Mouse (Mus musculus): ENCODE measurements at regions not wholly inside any gene's neighbourhood (a gene's known extent, or its start where the extent isn't known, plus 50 kb on each side); places are given as distances from the start of the nearest gene placed in this dataset.

DNA sequence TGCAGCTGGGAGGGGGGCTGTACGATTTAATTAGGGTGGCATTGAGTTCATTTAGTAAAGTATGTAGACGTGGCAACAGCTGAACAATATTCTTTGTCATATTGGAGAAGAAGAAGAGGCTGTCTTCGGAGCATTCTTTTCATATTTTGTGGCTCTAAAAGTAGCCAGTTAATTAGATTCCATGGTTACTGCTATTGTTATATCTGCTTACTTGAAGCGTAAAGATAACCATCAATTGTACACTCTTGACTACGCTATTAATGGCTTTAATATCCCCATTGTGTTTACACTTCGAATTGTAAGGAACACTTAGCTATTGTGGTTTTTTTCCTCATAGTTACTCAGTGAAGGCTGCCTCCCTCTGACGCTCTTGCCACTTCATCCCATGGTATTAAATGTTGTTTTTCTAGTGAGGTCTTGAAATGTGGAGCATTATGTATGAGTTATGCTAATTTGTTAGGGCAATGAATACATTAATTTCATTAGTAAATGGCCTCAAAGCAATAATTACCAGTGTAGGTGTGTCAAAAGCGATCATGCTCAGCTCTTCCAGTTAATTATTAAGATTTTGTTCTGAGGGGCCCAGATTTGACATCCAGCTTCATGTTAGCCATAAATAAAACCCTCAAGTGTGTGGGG, 415.0 kb downstream of the Lmo4 start:
- Histone ChIP-seq H3K27me3 (ENCODE audit: control insufficient read depth, insufficient read depth, low read depth, low read length) (no peaks in the 10 kb centered on the region), H3K36me3 (ENCODE audit: control insufficient read depth, insufficient read depth, low read length) (no peaks in the 10 kb centered on the region), H3K9ac (ENCODE audit: low read depth, low read length) (no peak overlapping the region), H3K9me3 (replicated peaks; ENCODE audit: control insufficient read depth, low read length, poor library complexity, severe bottlenecking) (no peaks in the 10 kb centered on the region), H3K4me3 (ENCODE audit: low read depth, low read length) (no peak overlapping the region), H3K4me2 (ENCODE audit: low read length) (no peak overlapping the region), H3K27ac (ENCODE audit: low read length) (no peak overlapping the region), H3K4me1 (ENCODE audit: control insufficient read depth, insufficient read depth, low read length) (peaks cover 2% of the 10 kb centered on the region; the same call in 1 of the 2 replicates)
- 36% methylated on average over 8 of the region's 8 CpGs for WGBS
- ATAC-seq = peak; percentile 62; the same call in 1 of the 2 replicates

GRCm38 (mm10) chr3:143786889-143787288, 418.1 kb downstream of the Lmo4 start:
- H3K4me1 ChIP-seq (ENCODE audit: control insufficient read depth, insufficient read depth, low read length) = peaks cover 2% of the 10 kb centered on the region; the same call in 1 of the 2 replicates
- ATAC-seq = no peak
- no peak overlapping the region for H3K9ac ChIP-seq (ENCODE audit: low read depth, low read length)
- WGBS = 96% methylated on average over 8 of the region's 8 CpGs
- H3K4me3 ChIP-seq (ENCODE audit: low read depth, low read length) = no peak overlapping the region
- no peaks in the 10 kb centered on the region for H3K36me3 ChIP-seq (ENCODE audit: control insufficient read depth, insufficient read depth, low read length)
- no peaks in the 10 kb centered on the region for H3K27me3 ChIP-seq (ENCODE audit: control insufficient read depth, insufficient read depth, low read depth, low read length)
- H3K4me2 ChIP-seq (ENCODE audit: low read length) = no peak overlapping the region
- H3K9me3 ChIP-seq (replicated peaks; ENCODE audit: control insufficient read depth, low read length, poor library complexity, severe bottlenecking) = no peaks in the 10 kb centered on the region
- no peak overlapping the region for H3K27ac ChIP-seq (ENCODE audit: low read length)

DNA sequence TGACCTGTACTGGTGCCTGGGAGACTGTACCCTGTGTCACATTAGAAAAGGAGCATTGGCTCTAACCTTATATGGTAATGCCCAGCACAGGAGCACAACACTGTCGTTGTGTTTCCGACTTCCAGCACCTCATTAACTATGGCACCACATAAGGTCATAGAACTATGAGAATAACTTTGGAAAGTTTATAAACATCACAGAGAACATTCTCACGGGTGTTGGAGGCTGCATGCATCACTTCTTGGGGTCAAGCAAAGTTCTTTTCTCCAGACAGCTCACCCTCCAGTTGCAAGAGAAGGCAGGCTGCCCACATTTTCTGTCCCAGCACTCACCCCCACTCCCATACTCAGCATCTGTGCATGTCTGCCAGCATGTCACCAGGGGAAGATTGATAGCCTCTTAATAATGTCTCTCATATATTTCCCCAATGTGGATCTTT, 420.6 kb downstream of the Lmo4 start:
- Histone ChIP-seq H3K27me3 (ENCODE audit: control insufficient read depth, insufficient read depth, low read depth, low read length) (no peaks in the 10 kb centered on the region), H3K27ac (ENCODE audit: low read length) (no peak overlapping the region), H3K9me3 (replicated peaks; ENCODE audit: control insufficient read depth, low read length, poor library complexity, severe bottlenecking) (no peaks in the 10 kb centered on the region), H3K36me3 (ENCODE audit: control insufficient read depth, insufficient read depth, low read length) (no peaks in the 10 kb centered on the region), H3K4me3 (ENCODE audit: low read depth, low read length) (no peak overlapping the region), H3K4me1 (ENCODE audit: control insufficient read depth, insufficient read depth, low read length) (no peaks in the 10 kb centered on the region), H3K9ac (ENCODE audit: low read depth, low read length) (no peak overlapping the region), H3K4me2 (ENCODE audit: low read length) (no peak overlapping the region)
- ATAC-seq = no peak
- 91% methylated on average over 3 of the region's 3 CpGs for WGBS

DNA sequence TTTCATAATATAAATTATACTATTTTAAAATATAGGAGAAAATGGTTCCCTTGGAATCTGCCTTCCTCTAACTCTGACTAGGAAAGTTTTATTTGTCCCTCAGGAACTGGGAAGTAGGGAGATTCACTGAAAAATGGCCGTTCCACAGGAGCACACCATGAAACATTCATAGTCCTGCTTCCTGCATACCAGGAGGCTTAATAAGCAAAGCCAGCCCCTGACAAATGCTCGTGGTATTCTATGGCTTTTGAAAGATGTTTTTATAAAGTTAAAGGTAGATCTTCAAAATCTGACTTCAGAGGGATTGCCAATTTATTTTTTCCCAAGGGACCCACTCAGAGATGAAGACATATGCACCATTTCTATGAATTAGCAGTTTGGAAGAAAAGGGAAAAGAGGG, 426.9 kb downstream of the Lmo4 start:
- 70% methylated on average over 2 of the region's 2 CpGs for WGBS
- no peaks in the 10 kb centered on the region for H3K4me1 ChIP-seq (ENCODE audit: control insufficient read depth, insufficient read depth, low read length)

DNA sequence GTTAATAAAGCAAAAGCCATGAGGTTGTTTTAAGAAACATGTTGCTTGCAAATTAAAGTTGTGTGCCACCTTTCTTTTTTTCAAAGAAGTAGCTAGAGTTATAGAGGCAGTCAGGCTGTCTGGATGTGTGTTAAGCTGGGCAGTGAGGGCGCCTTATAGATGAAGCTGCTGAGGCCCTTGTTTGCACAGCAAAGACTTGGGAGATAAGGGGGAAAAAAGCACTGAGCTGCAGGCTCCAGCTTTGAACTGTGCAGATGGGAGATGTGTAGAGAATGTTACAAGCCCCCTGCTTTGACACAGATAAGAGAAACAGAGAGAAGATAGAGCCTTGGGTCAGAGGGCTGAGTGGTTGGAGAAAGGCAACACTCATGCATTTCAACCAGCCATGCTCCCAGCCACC, 445.7 kb downstream of the Lmo4 start:
- no peaks in the 10 kb centered on the region for H3K4me1 ChIP-seq (ENCODE audit: control insufficient read depth, insufficient read depth, low read length)
- H3K9me3 ChIP-seq (replicated peaks; ENCODE audit: control insufficient read depth, low read length, poor library complexity, severe bottlenecking) = no peaks in the 10 kb centered on the region
- H3K27ac ChIP-seq (ENCODE audit: low read length) = no peak overlapping the region
- H3K27me3 ChIP-seq (ENCODE audit: control insufficient read depth, insufficient read depth, low read depth, low read length) = no peaks in the 10 kb centered on the region
- H3K9ac ChIP-seq (ENCODE audit: low read depth, low read length) = no peak overlapping the region
- no peak for ATAC-seq
- no peak overlapping the region for H3K4me2 ChIP-seq (ENCODE audit: low read length)
- no peak overlapping the region for H3K4me3 ChIP-seq (ENCODE audit: low read depth, low read length)
- H3K36me3 ChIP-seq (ENCODE audit: control insufficient read depth, insufficient read depth, low read length) = no peaks in the 10 kb centered on the region
- 95% methylated on average over 1 of the region's 1 CpGs for WGBS

More for the DNA sequence above, 426.9 kb downstream of the Lmo4 start:
- no peak overlapping the region for H3K9ac ChIP-seq (ENCODE audit: low read depth, low read length)
- no peak for ATAC-seq
- no peak overlapping the region for H3K4me2 ChIP-seq (ENCODE audit: low read length)
- H3K36me3 ChIP-seq (ENCODE audit: control insufficient read depth, insufficient read depth, low read length) = no peaks in the 10 kb centered on the region
- no peak overlapping the region for H3K4me3 ChIP-seq (ENCODE audit: low read depth, low read length)
- H3K27me3 ChIP-seq (ENCODE audit: control insufficient read depth, insufficient read depth, low read depth, low read length) = no peaks in the 10 kb centered on the region
- H3K27ac ChIP-seq (ENCODE audit: low read length) = no peak overlapping the region
- H3K9me3 ChIP-seq (replicated peaks; ENCODE audit: control insufficient read depth, low read length, poor library complexity, severe bottlenecking) = no peaks in the 10 kb centered on the region

DNA sequence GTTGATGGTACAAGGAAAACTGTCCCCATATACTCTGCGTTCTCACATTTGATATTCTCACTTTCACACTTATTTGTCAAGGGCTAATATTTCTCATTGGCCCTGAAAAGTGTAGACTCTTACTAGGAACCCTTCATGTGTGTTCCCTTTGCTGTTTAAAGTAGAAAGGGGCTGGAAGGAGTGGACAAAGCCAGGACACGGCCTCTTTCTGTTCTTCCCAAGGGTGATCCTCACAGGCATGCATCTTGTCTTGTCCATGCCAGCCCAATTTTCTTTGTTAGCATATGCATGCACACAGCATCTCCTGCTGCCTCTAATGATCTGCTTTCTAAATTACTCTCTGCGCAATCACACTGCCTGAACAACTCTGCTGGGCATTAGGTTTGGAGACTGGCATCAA, 451.8 kb downstream of the Lmo4 start:
- no peak overlapping the region for H3K27ac ChIP-seq (ENCODE audit: low read length)
- WGBS = 93% methylated on average over 3 of the region's 3 CpGs
- no peaks in the 10 kb centered on the region for H3K4me1 ChIP-seq (ENCODE audit: control insufficient read depth, insufficient read depth, low read length)
- no peaks in the 10 kb centered on the region for H3K36me3 ChIP-seq (ENCODE audit: control insufficient read depth, insufficient read depth, low read length)
- H3K9ac ChIP-seq (ENCODE audit: low read depth, low read length) = no peak overlapping the region
- H3K9me3 ChIP-seq (replicated peaks; ENCODE audit: control insufficient read depth, low read length, poor library complexity, severe bottlenecking) = no peaks in the 10 kb centered on the region
- no peak overlapping the region for H3K4me2 ChIP-seq (ENCODE audit: low read length)
- no peak for ATAC-seq
- H3K27me3 ChIP-seq (ENCODE audit: control insufficient read depth, insufficient read depth, low read depth, low read length) = no peaks in the 10 kb centered on the region
- H3K4me3 ChIP-seq (ENCODE audit: low read depth, low read length) = no peak overlapping the region

GRCm38 (mm10) chr3:143752660-143753059, 452.4 kb downstream of the Lmo4 start:
- Histone ChIP-seq H3K4me1 (ENCODE audit: control insufficient read depth, insufficient read depth, low read length) (no peaks in the 10 kb centered on the region), H3K4me3 (ENCODE audit: low read depth, low read length) (no peak overlapping the region), H3K27me3 (ENCODE audit: control insufficient read depth, insufficient read depth, low read depth, low read length) (no peaks in the 10 kb centered on the region), H3K9me3 (replicated peaks; ENCODE audit: control insufficient read depth, low read length, poor library complexity, severe bottlenecking) (no peaks in the 10 kb centered on the region), H3K27ac (ENCODE audit: low read length) (no peak overlapping the region), H3K9ac (ENCODE audit: low read depth, low read length) (no peak overlapping the region), H3K36me3 (ENCODE audit: control insufficient read depth, insufficient read depth, low read length) (no peaks in the 10 kb centered on the region), H3K4me2 (ENCODE audit: low read length) (no peak overlapping the region)
- 68% methylated on average over 1 of the region's 1 CpGs for WGBS
- no peak for ATAC-seq

DNA sequence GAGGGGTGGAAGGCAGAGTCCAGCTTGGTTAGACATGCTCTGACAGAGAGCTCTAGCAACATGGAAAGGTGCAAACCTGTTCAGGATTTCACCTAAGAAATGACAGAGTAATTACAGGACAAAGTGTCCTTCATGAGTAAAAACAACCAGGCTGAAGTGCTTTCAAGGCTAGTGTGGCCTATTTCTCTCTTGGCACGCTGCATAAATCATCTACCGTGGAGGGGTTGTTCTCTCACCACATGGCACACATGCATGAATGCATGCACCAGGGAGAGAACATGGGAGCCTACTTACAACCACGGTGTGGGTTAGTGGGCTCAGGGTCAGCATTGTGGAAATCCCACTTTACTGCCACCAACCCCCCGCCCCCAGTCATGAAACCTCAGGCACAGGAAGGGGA, 454.9 kb downstream of the Lmo4 start:
- Histone ChIP-seq H3K9me3 (replicated peaks; ENCODE audit: control insufficient read depth, low read length, poor library complexity, severe bottlenecking) (no peaks in the 10 kb centered on the region), H3K9ac (ENCODE audit: low read depth, low read length) (no peak overlapping the region), H3K36me3 (ENCODE audit: control insufficient read depth, insufficient read depth, low read length) (no peaks in the 10 kb centered on the region), H3K27ac (ENCODE audit: low read length) (no peak overlapping the region), H3K4me2 (ENCODE audit: low read length) (no peak overlapping the region), H3K4me1 (ENCODE audit: control insufficient read depth, insufficient read depth, low read length) (no peaks in the 10 kb centered on the region), H3K27me3 (ENCODE audit: control insufficient read depth, insufficient read depth, low read depth, low read length) (no peaks in the 10 kb centered on the region), H3K4me3 (ENCODE audit: low read depth, low read length) (no peak overlapping the region)
- 82% methylated on average over 4 of the region's 4 CpGs for WGBS
- no peak for ATAC-seq

- Histone ChIP-seq H3K36me3 (ENCODE audit: control insufficient read depth, insufficient read depth, low read length) (no peaks in the 10 kb centered on the region), H3K4me3 (ENCODE audit: low read depth, low read length) (no peak overlapping the region), H3K4me2 (ENCODE audit: low read length) (no peak overlapping the region), H3K9me3 (replicated peaks; ENCODE audit: control insufficient read depth, low read length, poor library complexity, severe bottlenecking) (no peaks in the 10 kb centered on the region), H3K27ac (ENCODE audit: low read length) (no peak overlapping the region), H3K4me1 (ENCODE audit: control insufficient read depth, insufficient read depth, low read length) (no peaks in the 10 kb centered on the region), H3K27me3 (ENCODE audit: control insufficient read depth, insufficient read depth, low read depth, low read length) (no peaks in the 10 kb centered on the region), H3K9ac (ENCODE audit: low read depth, low read length) (no peak overlapping the region)
- ATAC-seq = no peak
- WGBS = 72% methylated on average over 7 of the region's 7 CpGs
Observed at GRCm38 (mm10) chr3:143743649-143744048, 461.4 kb downstream of the Lmo4 start.
